Mouse (Mus musculus) induced T-regulatory cell, adult 2 months (primary cell): ENCODE results near the gene Zmynd15.

Source experiments
- DNase-seq: peaks from one replicate; pipeline ENCODE4 v3.0.0-alpha.2; 2012; ENCODE audit warnings: low read depth

Gene Zmynd15

GRCm38 (mm10) chr11:70506385-70506784 is 47.2 kb downstream of the Zmynd15 start:
- peak; percentile 89 for DNase-seq

- DNase-seq: no peak
Measured at GRCm38 (mm10) chr11:70506962-70507515, 47.8 kb downstream of the Zmynd15 start.

- DNase-seq: peak; percentile 86
Measured at GRCm38 (mm10) chr11:70509753-70510564, 50.7 kb downstream of the Zmynd15 start.

- no peak for DNase-seq
Measured at GRCm38 (mm10) chr11:70511242-70511641, 52.0 kb downstream of the Zmynd15 start.

- no peak for DNase-seq
Measured at GRCm38 (mm10) chr11:70511825-70512224, 52.6 kb downstream of the Zmynd15 start.

GRCm38 (mm10) chr11:70512709-70513342 is 53.6 kb downstream of the Zmynd15 start:
- peak; percentile 72 for DNase-seq

- no peak for DNase-seq
Measured at GRCm38 (mm10) chr11:70513520-70513919, 54.3 kb downstream of the Zmynd15 start.

- no peak for DNase-seq
Measured at GRCm38 (mm10) chr11:70514288-70514687, 55.1 kb downstream of the Zmynd15 start, which contains the start of gene Vmo1. Gene Vmo1 (minus strand): TSS chr11:70514616.
